ENCODE assay signal across 8 mouse cellular contexts in the genomic region with DNA sequence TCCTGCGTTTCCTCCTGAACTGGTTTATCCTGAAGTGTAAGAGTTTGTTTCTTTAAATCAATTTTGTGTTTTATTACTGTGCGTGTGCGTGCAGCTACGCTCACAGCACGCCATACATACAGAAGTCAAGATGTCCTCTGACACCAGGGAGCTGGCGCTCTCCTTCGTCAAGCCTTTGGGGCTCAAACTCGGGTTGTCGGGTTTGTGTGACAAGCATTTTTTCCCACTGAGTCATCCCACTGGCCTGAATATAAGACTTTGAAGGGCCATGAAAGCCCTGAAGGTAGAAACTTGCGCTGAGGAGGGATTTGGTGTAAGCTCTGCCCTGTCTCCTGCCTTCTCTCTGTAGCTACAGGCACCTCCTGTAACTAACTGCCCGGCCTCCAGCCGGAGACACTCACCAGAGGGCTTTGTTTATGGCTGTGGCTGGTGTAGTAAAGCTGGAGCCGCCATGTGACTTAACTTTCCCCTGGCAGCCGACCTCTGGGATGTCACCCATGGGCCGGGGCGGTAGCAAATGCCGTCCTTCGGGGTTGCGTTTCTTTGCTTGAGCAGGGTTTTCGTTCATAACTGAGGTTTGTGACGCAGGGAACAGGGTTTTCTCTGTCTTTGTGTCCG. TPM values are rescaled to one million over a fixed set of nuclear protein-coding genes. Genes with fewer than 3 reads are reported as not detected.
A peak's percentile ranks its signal among the peaks of the same experiment; 100 is the strongest.
DNase-seq lines count a peak whose midpoint lies in the region; ATAC-seq and TF ChIP-seq lines count a peak whose summit lies in the region.

No protein-coding gene starts in this region.

- 48% methylated on average over 22 of the region's 22 CpGs for WGBS in kidney, embryonic 15.5 days
- 64% methylated on average over 22 of the region's 22 CpGs for WGBS in embryonic facial prominence, embryonic 12.5 days
- 64% methylated on average over 22 of the region's 22 CpGs for WGBS in hindbrain, embryonic 16.5 days
- 64% methylated on average over 22 of the region's 22 CpGs for WGBS in midbrain, postnatal 0 days

- 0 out of 2 replicates have a peak overlapping the region, but pooled peaks have one; percentile 3 for H3K9ac ChIP-seq in kidney, embryonic 15.5 days
- H3K9ac ChIP-seq in embryonic facial prominence, embryonic 12.5 days: no peak overlapping the region
- H3K9ac ChIP-seq in hindbrain, embryonic 16.5 days (ENCODE audit: low read depth, low read length): no peak overlapping the region
- H3K9ac ChIP-seq in midbrain, postnatal 0 days (replicated peaks; ENCODE audit: low read length, poor library complexity, severe bottlenecking): no peak overlapping the region

- H3K4me2 ChIP-seq in kidney, embryonic 15.5 days: peak overlapping the region; percentile 20
- H3K4me2 ChIP-seq in embryonic facial prominence, embryonic 12.5 days (replicated peaks): no peak overlapping the region
- no peak overlapping the region for H3K4me2 ChIP-seq in hindbrain, embryonic 16.5 days (ENCODE audit: low read length)
- H3K4me2 ChIP-seq in midbrain, postnatal 0 days (ENCODE audit: low read depth, low read length, poor library complexity, severe bottlenecking): no peak overlapping the region

- H3K9me3 ChIP-seq in kidney, embryonic 15.5 days (replicated peaks): no peaks in the 10 kb centered on the region
- no peaks in the 10 kb centered on the region for H3K9me3 ChIP-seq in embryonic facial prominence, embryonic 12.5 days
- no peaks in the 10 kb centered on the region for H3K9me3 ChIP-seq in hindbrain, embryonic 16.5 days (ENCODE audit: control insufficient read depth, low read length)
- no peaks in the 10 kb centered on the region for H3K9me3 ChIP-seq in midbrain, postnatal 0 days (ENCODE audit: low read length)

- ATAC-seq in kidney, embryonic 15.5 days (replicated peaks; ENCODE audit: low FRiP score): no peak
- ATAC-seq in embryonic facial prominence, embryonic 12.5 days (ENCODE audit: insufficient number of reproducible peaks, insufficient read depth, low FRiP score, low TSS enrichment): no peak
- ATAC-seq in hindbrain, embryonic 16.5 days: no peak
- ATAC-seq in midbrain, postnatal 0 days (ENCODE audit: low FRiP score): no peak

- no peaks in the 10 kb centered on the region for H3K27me3 ChIP-seq in kidney, embryonic 15.5 days
- no peaks in the 10 kb centered on the region for H3K27me3 ChIP-seq in embryonic facial prominence, embryonic 12.5 days
- no peaks in the 10 kb centered on the region for H3K27me3 ChIP-seq in hindbrain, embryonic 16.5 days (replicated peaks; ENCODE audit: control insufficient read depth, insufficient read depth, low read length)
- H3K27me3 ChIP-seq in midbrain, postnatal 0 days (ENCODE audit: insufficient read depth, low read length): no peaks in the 10 kb centered on the region

- DNase-seq in kidney, postnatal 14 days: no peak
- DNase-seq in midbrain, postnatal 0 days (ENCODE audit: low spot score): no peak
- no peak for DNase-seq in adipocyte (ENCODE audit: low spot score)
- no peak for DNase-seq in ovary, postnatal 36 days (ENCODE audit: low spot score)
- DNase-seq in frontal cortex, postnatal 14 days (ENCODE audit: low spot score in 2 of 2): no peak

- TF ChIP-seq CTCF in midbrain, postnatal 0 days (IDR thresholded peaks at IDR 0.05): no peak

- H3K4me1 ChIP-seq in kidney, embryonic 15.5 days: peaks cover 90% of the 10 kb centered on the region
- H3K4me1 ChIP-seq in embryonic facial prominence, embryonic 12.5 days: peaks cover 83% of the 10 kb centered on the region
- H3K4me1 ChIP-seq in hindbrain, embryonic 16.5 days (ENCODE audit: control insufficient read depth, insufficient read depth, low read depth, low read length): peaks cover 38% of the 10 kb centered on the region
- peaks cover 3% of the 10 kb centered on the region; the same call in 1 of the 2 replicates for H3K4me1 ChIP-seq in midbrain, postnatal 0 days (ENCODE audit: insufficient read depth, low read length)

- H3K36me3 ChIP-seq in kidney, embryonic 15.5 days: peaks cover 31% of the 10 kb centered on the region
- H3K36me3 ChIP-seq in embryonic facial prominence, embryonic 12.5 days: 0 out of 2 replicates have a peak, but pooled peaks cover 3% of the 10 kb centered on the region
- no peaks in the 10 kb centered on the region for H3K36me3 ChIP-seq in hindbrain, embryonic 16.5 days (ENCODE audit: control insufficient read depth, insufficient read depth, low read length)
- H3K36me3 ChIP-seq in midbrain, postnatal 0 days (ENCODE audit: insufficient read depth, low read length): peaks cover 6% of the 10 kb centered on the region

- peak overlapping the region; percentile 92 for H3K27ac ChIP-seq in kidney, embryonic 15.5 days
- peak overlapping the region; percentile 83 for H3K27ac ChIP-seq in embryonic facial prominence, embryonic 12.5 days
- H3K27ac ChIP-seq in hindbrain, embryonic 16.5 days (ENCODE audit: low read depth, low read length): peak overlapping the region; percentile 61
- peak overlapping the region; percentile 55 for H3K27ac ChIP-seq in midbrain, postnatal 0 days (ENCODE audit: low read depth, low read length)

- no peak overlapping the region for H3K4me3 ChIP-seq in kidney, embryonic 15.5 days (replicated peaks)
- H3K4me3 ChIP-seq in embryonic facial prominence, embryonic 12.5 days: no peak overlapping the region
- no peak overlapping the region for H3K4me3 ChIP-seq in hindbrain, embryonic 16.5 days (ENCODE audit: low read length)
- no peak overlapping the region for H3K4me3 ChIP-seq in midbrain, postnatal 0 days (ENCODE audit: low read depth, low read length)

RNA-seq across cellular contexts. Expression of gene Cyp17a1, which starts 30.7 kb away (rescaled TPM):
- polyA plus RNA-seq in kidney, embryonic 15.5 days (2015; fragmentation: Nextera tagmentation; extraction: Ambion mirVana): 0.12 and 0.79 TPM in 2 replicates
- polyA plus RNA-seq in embryonic facial prominence, embryonic 12.5 days (2016; fragmentation: Nextera tagmentation; extraction: Ambion mirVana): 0.26 TPM in 1 of 2 replicates, not detected in the other
- not detected in 2 replicates for polyA plus RNA-seq in hindbrain, embryonic 16.5 days (2015; fragmentation: Nextera tagmentation; extraction: Ambion mirVana)
- total RNA-seq in midbrain, postnatal 0 days (2014; rRNA removed): not detected in 2 replicates
- polyA plus RNA-seq in midbrain, postnatal 0 days (2015; fragmentation: Nextera tagmentation; extraction: Ambion mirVana): not detected in 2 replicates

RNA-seq across cellular contexts. Expression of gene Wbp1l, which starts 43.4 kb away (rescaled TPM):
- polyA plus RNA-seq in kidney, embryonic 15.5 days (2015; fragmentation: Nextera tagmentation; extraction: Ambion mirVana): 46.4 and 51.3 TPM in 2 replicates
- 52.5 and 54.1 TPM in 2 replicates for polyA plus RNA-seq in embryonic facial prominence, embryonic 12.5 days (2016; fragmentation: Nextera tagmentation; extraction: Ambion mirVana)
- 32.0 and 40.0 TPM in 2 replicates for polyA plus RNA-seq in hindbrain, embryonic 16.5 days (2015; fragmentation: Nextera tagmentation; extraction: Ambion mirVana)
- total RNA-seq in midbrain, postnatal 0 days (2014; rRNA removed): 44.2 and 44.8 TPM in 2 replicates
- polyA plus RNA-seq in midbrain, postnatal 0 days (2015; fragmentation: Nextera tagmentation; extraction: Ambion mirVana): 27.1 and 27.8 TPM in 2 replicates

RNA-seq across cellular contexts. Expression of gene Borcs7, which starts 47.5 kb away (rescaled TPM):
- polyA plus RNA-seq in kidney, embryonic 15.5 days (2015; fragmentation: Nextera tagmentation; extraction: Ambion mirVana): 17.5 and 17.9 TPM in 2 replicates
- polyA plus RNA-seq in embryonic facial prominence, embryonic 12.5 days (2016; fragmentation: Nextera tagmentation; extraction: Ambion mirVana): 16.1 TPM in 2 replicates
- 24.1 and 26.7 TPM in 2 replicates for polyA plus RNA-seq in hindbrain, embryonic 16.5 days (2015; fragmentation: Nextera tagmentation; extraction: Ambion mirVana)
- total RNA-seq in midbrain, postnatal 0 days (2014; rRNA removed): 13.2 and 16.3 TPM in 2 replicates
- polyA plus RNA-seq in midbrain, postnatal 0 days (2015; fragmentation: Nextera tagmentation; extraction: Ambion mirVana): 41.3 and 43.0 TPM in 2 replicates
